In genomic region chr4:152088133-152088532, GRCm38 (mm10) we compare ENCODE assay signal across 8 mouse cellular contexts. TPM values are rescaled to one million over a fixed set of nuclear protein-coding genes. Genes with fewer than 3 reads are reported as not detected.
DNase-seq lines count a peak whose midpoint lies in the region; ATAC-seq lines count a peak whose summit lies in the region.

No protein-coding gene starts in this region.

- H3K4me1 ChIP-seq in heart, embryonic 15.5 days (replicated peaks), result peaks cover 38% of the 10 kb centered on the region
- H3K4me1 ChIP-seq in limb, embryonic 13.5 days, result peaks cover 35% of the 10 kb centered on the region

- peak overlapping the region; percentile 84 for H3K4me2 ChIP-seq in heart, embryonic 15.5 days
- H3K4me2 ChIP-seq in limb, embryonic 13.5 days (replicated peaks), result peak overlapping the region; percentile 90

- H3K4me3 ChIP-seq in heart, embryonic 15.5 days, result peak overlapping the region; percentile 91
- H3K4me3 ChIP-seq in limb, embryonic 13.5 days, result peak overlapping the region; percentile 83; the same call in 1 of the 2 replicates

- H3K36me3 ChIP-seq in heart, embryonic 15.5 days, result no peaks in the 10 kb centered on the region
- H3K36me3 ChIP-seq in limb, embryonic 13.5 days, result peaks cover 11% of the 10 kb centered on the region; the same call in 1 of the 2 replicates

- H3K27ac ChIP-seq in heart, embryonic 15.5 days, result no peak overlapping the region
- H3K27ac ChIP-seq in limb, embryonic 13.5 days, result no peak overlapping the region

- H3K27me3 ChIP-seq in heart, embryonic 15.5 days, result no peaks in the 10 kb centered on the region
- H3K27me3 ChIP-seq in limb, embryonic 13.5 days, result no peaks in the 10 kb centered on the region

- WGBS in heart, embryonic 15.5 days, result 40% methylated on average over 4 of the region's 4 CpGs
- WGBS in limb, embryonic 13.5 days, result 44% methylated on average over 4 of the region's 4 CpGs

- DNase-seq in frontal cortex, postnatal 25 days (ENCODE audit: low spot score in 2 of 2), result no peak
- DNase-seq in MN1 (ENCODE audit: low spot score), result peak; percentile 61
- DNase-seq in right cerebral cortex, adult 18-20 months, result peak; percentile 77
- no peak for DNase-seq in gastrocnemius, postnatal 4 days (ENCODE audit: low spot score in 2 of 2)
- no peak for DNase-seq in ovary, postnatal 14 days (ENCODE audit: low spot score)

- H3K9ac ChIP-seq in heart, embryonic 15.5 days, result no peak overlapping the region
- peak overlapping the region; percentile 55 for H3K9ac ChIP-seq in limb, embryonic 13.5 days

- peak; percentile 13; the same call in 1 of the 2 replicates for ATAC-seq in frontal cortex, adult (ENCODE audit: low TSS enrichment)
- ATAC-seq in heart, embryonic 15.5 days (replicated peaks; ENCODE audit: insufficient number of reproducible peaks, insufficient read depth, low FRiP score, low read depth), result no peak
- no peak for ATAC-seq in limb, embryonic 13.5 days (ENCODE audit: low FRiP score, low read depth)

- no peaks in the 10 kb centered on the region for H3K9me3 ChIP-seq in heart, embryonic 15.5 days (replicated peaks)
- H3K9me3 ChIP-seq in limb, embryonic 13.5 days, result 0 out of 2 replicates have a peak, but pooled peaks cover 4% of the 10 kb centered on the region

RNA-seq across cellular contexts. Expression of gene Plekhg5, which starts 15.8 kb away (rescaled TPM):
- 11.1 and 14.1 TPM in 2 replicates for polyA plus RNA-seq in heart, embryonic 15.5 days (2015; fragmentation: Nextera tagmentation; extraction: Ambion mirVana)
- 17.3 TPM in 2 replicates for polyA plus RNA-seq in limb, embryonic 13.5 days (2015; fragmentation: Nextera tagmentation; extraction: Ambion mirVana)
- total RNA-seq in gastrocnemius, postnatal 4 days (2021), result 10 to 100 TPM; 22.2 to 31.9 TPM

RNA-seq across cellular contexts. Expression of gene Tnfrsf25, which starts 27.6 kb away (rescaled TPM):
- 0.94 and 1.6 TPM in 2 replicates for polyA plus RNA-seq in heart, embryonic 15.5 days (2015; fragmentation: Nextera tagmentation; extraction: Ambion mirVana)
- polyA plus RNA-seq in limb, embryonic 13.5 days (2015; fragmentation: Nextera tagmentation; extraction: Ambion mirVana), result 0.86 and 1.9 TPM in 2 replicates
- total RNA-seq in gastrocnemius, postnatal 4 days (2021), result 1 to 10 TPM; 1.9 to 2.0 TPM

RNA-seq across cellular contexts. Expression of gene Nol9, which starts 49.0 kb away (rescaled TPM):
- 13.9 and 20.7 TPM in 2 replicates for polyA plus RNA-seq in heart, embryonic 15.5 days (2015; fragmentation: Nextera tagmentation; extraction: Ambion mirVana)
- polyA plus RNA-seq in limb, embryonic 13.5 days (2015; fragmentation: Nextera tagmentation; extraction: Ambion mirVana), result 33.7 and 34.4 TPM in 2 replicates
- total RNA-seq in gastrocnemius, postnatal 4 days (2021), result 10 to 100 TPM; 13.2 to 15.1 TPM

RNA-seq across cellular contexts. Expression of gene Tas1r1, which starts 49.8 kb away (rescaled TPM):
- 0.25 and 0.46 TPM in 2 replicates for polyA plus RNA-seq in heart, embryonic 15.5 days (2015; fragmentation: Nextera tagmentation; extraction: Ambion mirVana)
- 1.3 TPM in 2 replicates for polyA plus RNA-seq in limb, embryonic 13.5 days (2015; fragmentation: Nextera tagmentation; extraction: Ambion mirVana)
- 1 to 10 TPM; 3.0 to 3.5 TPM for total RNA-seq in gastrocnemius, postnatal 4 days (2021)

Comparison
In these comparisons a context has a peak if more than half of its experiments do, and no peak if none do; other contexts are left out.
1. DNase-seq: peak in MN1 (single experiment) and right cerebral cortex, adult 18-20 months (single experiment); none in frontal cortex, postnatal 25 days (0 of 2), gastrocnemius, postnatal 4 days (0 of 2) and ovary, postnatal 14 days (single experiment).